Mouse (Mus musculus) heart, embryonic 15.5 days (tissue): Measurements from ENCODE around the gene Rgs9. TPM values are rescaled to one million over a fixed set of nuclear protein-coding genes. Genes with fewer than 3 reads are reported as not detected.

Experiments
- ATAC-seq: fragments of 200-750 bp; cut with Nextera tagmentation; replicated peaks from 2 replicates; pipeline ENCODE4 v1.8.0; 2017; ENCODE audit warnings: low read depth, moderate TSS enrichment; ENCODE audit not compliant: insufficient number of reproducible peaks, insufficient read depth, low FRiP score
- H3K27ac ChIP-seq: fragments of 300-500 bp; sonication (generic); 2 replicates; pipeline ENCODE4 v1.5.1; 2015; ENCODE audit warnings: mild to moderate bottlenecking, inconsistent platforms
- H3K27me3 ChIP-seq: fragments of 300-500 bp; sonication (generic); 2 replicates; pipeline ENCODE4 v1.6.1; 2015; ENCODE audit warnings: inconsistent platforms
- H3K36me3 ChIP-seq: fragments of 300-500 bp; sonication (generic); 2 replicates; pipeline ENCODE4 v1.6.1; 2015; ENCODE audit warnings: mild to moderate bottlenecking, inconsistent platforms
- H3K4me1 ChIP-seq: fragments of 300-500 bp; sonication (generic); replicated peaks from 2 replicates; pipeline ENCODE4 v1.6.1; 2015; ENCODE audit warnings: inconsistent platforms
- H3K4me2 ChIP-seq: fragments of 300-500 bp; sonication (generic); 2 replicates; pipeline ENCODE4 v1.6.1; 2015; ENCODE audit warnings: inconsistent platforms, mild to moderate bottlenecking, moderate library complexity
- H3K4me3 ChIP-seq: fragments of 300-500 bp; sonication (generic); 2 replicates; pipeline ENCODE4 v1.5.1; 2015; ENCODE audit warnings: mild to moderate bottlenecking, inconsistent platforms
- H3K9ac ChIP-seq: fragments of 300-500 bp; sonication (generic); 2 replicates; pipeline ENCODE4 v1.6.1; 2015; ENCODE audit warnings: mild to moderate bottlenecking, inconsistent platforms
- H3K9me3 ChIP-seq: fragments of 300-500 bp; sonication (generic); replicated peaks from 2 replicates; pipeline ENCODE4 v1.6.1; 2016; ENCODE audit warnings: inconsistent platforms
- WGBS: fragments of 180-500 bp; shearing (Covaris S2); methylation state at CpG from one replicate; pipeline ENCODE4 v1.1.7; 2015; ENCODE audit warnings: mixed read lengths; 5-methylcytosine and 5-hydroxymethylcytosine counted together
- polyA plus RNA-seq: library from polyadenylated mRNA; unstranded; fragments of >200 nt; fragmentation: Nextera tagmentation; extraction: Ambion mirVana; gene quantifications from 2 replicates; pipeline ENCODE4 v1.2.1, GENCODE M21; 2015

Gene Rgs9
- polyA plus RNA-seq, 1 experiment from 2014 or later = 0.59 TPM

GRCm38 (mm10) chr11:109199612-109200293, 98.2 kb downstream of the Rgs9 start:
- no peak overlapping the region for H3K9ac ChIP-seq
- H3K27ac ChIP-seq = no peak overlapping the region
- WGBS = 36% methylated on average over 8 of the region's 8 CpGs
- no peaks in the 10 kb centered on the region for H3K9me3 ChIP-seq
- H3K4me2 ChIP-seq = no peak overlapping the region
- no peaks in the 10 kb centered on the region for H3K36me3 ChIP-seq
- no peaks in the 10 kb centered on the region; the same call in 1 of the 2 replicates for H3K27me3 ChIP-seq
- no peaks in the 10 kb centered on the region; the same call in 1 of the 2 replicates for H3K4me1 ChIP-seq
- H3K4me3 ChIP-seq = no peak overlapping the region
- no peak for ATAC-seq

DNA sequence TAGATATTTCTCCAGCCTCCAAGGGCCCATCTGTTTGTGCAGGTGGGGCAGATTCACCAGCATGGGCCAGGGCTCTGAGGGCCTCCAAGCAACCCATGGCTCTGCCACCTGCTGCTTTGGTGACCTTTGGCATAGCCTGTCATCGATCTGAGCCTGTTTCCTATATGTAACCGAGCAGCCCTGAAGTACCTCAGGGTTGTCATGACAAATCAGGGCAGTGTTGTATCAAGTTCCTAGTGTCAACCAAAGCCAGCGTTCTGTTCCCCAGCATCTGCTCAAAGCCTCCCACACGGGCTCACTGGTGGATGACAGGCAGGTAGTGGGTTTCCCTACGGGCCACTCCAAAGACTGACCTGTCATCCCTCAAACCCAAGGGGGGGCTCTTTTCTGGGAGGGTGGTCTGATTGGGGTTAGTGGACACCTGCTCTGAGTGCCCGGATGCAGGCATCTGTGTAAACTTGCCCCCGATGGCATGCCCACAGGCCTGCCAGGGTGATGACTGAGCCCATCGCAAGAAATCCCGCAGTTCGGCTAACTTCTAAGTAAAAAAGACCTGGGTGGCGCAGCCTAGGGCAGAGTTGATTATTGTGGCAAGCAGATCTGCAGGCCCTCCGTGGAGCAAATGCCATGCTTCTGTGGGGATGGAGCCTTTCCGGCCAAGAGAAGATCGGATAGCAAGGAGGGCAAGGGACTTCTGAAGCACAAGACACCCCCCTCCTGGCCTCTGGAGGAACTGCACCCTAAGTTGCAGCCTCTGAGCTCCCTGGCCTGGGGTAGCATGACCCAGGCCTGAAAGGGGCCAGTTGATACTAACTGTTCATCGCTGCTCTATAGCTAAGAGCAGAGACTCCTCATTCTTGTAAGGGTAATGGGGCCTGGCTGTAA, 105.0 kb downstream of the Rgs9 start:
- no peak for ATAC-seq
- 0 out of 2 replicates have a peak, but pooled peaks cover 3% of the 10 kb centered on the region for H3K27me3 ChIP-seq
- H3K4me2 ChIP-seq = no peak overlapping the region
- H3K4me1 ChIP-seq = no peaks in the 10 kb centered on the region
- WGBS = 46% methylated on average over 15 of the region's 15 CpGs
- H3K9me3 ChIP-seq = no peaks in the 10 kb centered on the region
- H3K36me3 ChIP-seq = no peaks in the 10 kb centered on the region
- H3K4me3 ChIP-seq = no peak overlapping the region
- no peak overlapping the region for H3K27ac ChIP-seq
- no peak overlapping the region for H3K9ac ChIP-seq

- no peak overlapping the region for H3K4me2 ChIP-seq
- H3K27ac ChIP-seq = no peak overlapping the region
- H3K27me3 ChIP-seq = 0 out of 2 replicates have a peak, but pooled peaks cover 3% of the 10 kb centered on the region
- ATAC-seq = no peak
- WGBS = 87% methylated on average over 5 of the region's 5 CpGs
- no peaks in the 10 kb centered on the region for H3K36me3 ChIP-seq
- H3K4me1 ChIP-seq = no peaks in the 10 kb centered on the region
- H3K4me3 ChIP-seq = no peak overlapping the region
- no peaks in the 10 kb centered on the region for H3K9me3 ChIP-seq
- H3K9ac ChIP-seq = no peak overlapping the region
These were observed 109.7 kb downstream of the Rgs9 start for GRCm38 (mm10) chr11:109188235-109188634.

DNA sequence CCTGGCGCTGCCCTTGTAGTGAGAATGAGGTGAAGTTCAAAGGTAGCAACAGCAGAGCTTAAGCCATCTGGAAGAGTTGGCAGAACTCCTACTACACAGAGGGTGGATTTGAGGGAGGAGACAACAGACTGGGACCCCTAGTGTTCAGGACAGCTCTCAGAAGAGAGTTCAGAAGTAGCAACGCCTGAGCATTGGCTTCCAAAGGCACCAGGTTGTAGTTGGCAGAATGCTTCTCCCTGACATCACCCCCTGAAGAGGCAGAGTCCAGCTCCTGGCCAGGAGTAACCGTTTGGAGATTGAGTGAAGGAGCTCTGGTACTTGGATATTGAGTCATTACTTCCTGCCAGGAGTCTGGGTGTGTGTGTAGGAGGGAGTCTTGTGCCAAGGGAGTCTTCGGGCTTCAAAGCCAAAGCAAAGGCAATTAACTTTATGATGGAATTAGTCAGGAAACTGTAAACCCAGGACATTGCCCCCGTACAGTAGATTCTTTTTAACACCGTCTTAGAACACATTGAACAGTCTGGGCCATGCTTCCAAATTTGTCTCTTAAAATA, 110.2 kb downstream of the Rgs9 start:
- WGBS = 68% methylated on average over 6 of the region's 6 CpGs
- H3K9ac ChIP-seq = no peak overlapping the region
- H3K4me2 ChIP-seq = no peak overlapping the region
- no peak overlapping the region for H3K27ac ChIP-seq
- no peak overlapping the region for H3K4me3 ChIP-seq
- no peaks in the 10 kb centered on the region for H3K4me1 ChIP-seq
- 0 out of 2 replicates have a peak, but pooled peaks cover 3% of the 10 kb centered on the region for H3K27me3 ChIP-seq
- no peaks in the 10 kb centered on the region for H3K9me3 ChIP-seq
- no peak for ATAC-seq
- H3K36me3 ChIP-seq = no peaks in the 10 kb centered on the region

DNA sequence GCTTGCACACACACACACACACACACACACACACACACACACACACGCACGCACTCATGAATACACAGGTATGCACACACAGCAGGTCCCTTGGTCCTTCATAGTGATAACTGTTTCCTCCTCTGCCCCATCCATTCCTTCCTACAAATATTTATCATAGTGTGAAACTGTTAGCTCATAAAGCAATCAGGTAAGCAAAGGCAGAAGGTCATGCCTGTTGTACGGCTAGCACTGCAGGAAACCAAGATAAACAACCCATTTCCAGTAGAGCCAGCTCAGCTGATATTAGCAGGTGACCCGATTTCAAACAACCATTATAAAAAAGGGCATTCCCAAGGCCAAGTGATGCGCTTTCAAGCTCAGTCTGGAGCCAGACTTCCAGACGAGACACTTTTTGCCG, 116.8 kb downstream of the Rgs9 start:
- Histone ChIP-seq H3K4me3 (no peak overlapping the region), H3K36me3 (no peaks in the 10 kb centered on the region), H3K4me2 (no peak overlapping the region), H3K4me1 (0 out of 2 replicates have a peak, but pooled peaks cover 4% of the 10 kb centered on the region), H3K9me3 (no peaks in the 10 kb centered on the region), H3K27ac (no peak overlapping the region), H3K9ac (no peak overlapping the region), H3K27me3 (peaks cover 11% of the 10 kb centered on the region)
- ATAC-seq = no peak
- WGBS = 67% methylated on average over 7 of the region's 7 CpGs

DNA sequence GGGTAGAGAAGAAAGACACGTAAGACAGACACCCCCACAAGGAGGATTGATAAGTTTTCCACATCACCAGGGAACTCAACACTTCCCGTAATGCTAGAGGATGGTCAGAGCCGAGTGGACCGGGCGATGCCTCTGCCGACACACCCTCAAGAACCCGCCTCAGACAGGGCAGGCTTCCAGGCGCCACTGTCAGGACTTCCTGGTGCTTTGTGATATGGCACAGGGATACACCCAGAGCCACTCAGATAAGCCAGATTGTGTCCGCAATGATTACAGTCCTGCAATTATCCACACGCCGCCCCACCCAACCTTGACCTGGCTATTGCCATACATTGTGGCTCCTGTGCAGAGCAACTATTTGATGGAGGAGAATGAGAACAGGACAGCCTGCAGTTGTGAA, 117.6 kb downstream of the Rgs9 start:
- Histone ChIP-seq H3K9ac (no peak overlapping the region), H3K4me3 (no peak overlapping the region), H3K27ac (no peak overlapping the region), H3K27me3 (peaks cover 11% of the 10 kb centered on the region), H3K4me2 (no peak overlapping the region), H3K9me3 (no peaks in the 10 kb centered on the region), H3K4me1 (0 out of 2 replicates have a peak, but pooled peaks cover 4% of the 10 kb centered on the region), H3K36me3 (no peaks in the 10 kb centered on the region)
- 43% methylated on average over 11 of the region's 11 CpGs for WGBS
- no peak for ATAC-seq

DNA sequence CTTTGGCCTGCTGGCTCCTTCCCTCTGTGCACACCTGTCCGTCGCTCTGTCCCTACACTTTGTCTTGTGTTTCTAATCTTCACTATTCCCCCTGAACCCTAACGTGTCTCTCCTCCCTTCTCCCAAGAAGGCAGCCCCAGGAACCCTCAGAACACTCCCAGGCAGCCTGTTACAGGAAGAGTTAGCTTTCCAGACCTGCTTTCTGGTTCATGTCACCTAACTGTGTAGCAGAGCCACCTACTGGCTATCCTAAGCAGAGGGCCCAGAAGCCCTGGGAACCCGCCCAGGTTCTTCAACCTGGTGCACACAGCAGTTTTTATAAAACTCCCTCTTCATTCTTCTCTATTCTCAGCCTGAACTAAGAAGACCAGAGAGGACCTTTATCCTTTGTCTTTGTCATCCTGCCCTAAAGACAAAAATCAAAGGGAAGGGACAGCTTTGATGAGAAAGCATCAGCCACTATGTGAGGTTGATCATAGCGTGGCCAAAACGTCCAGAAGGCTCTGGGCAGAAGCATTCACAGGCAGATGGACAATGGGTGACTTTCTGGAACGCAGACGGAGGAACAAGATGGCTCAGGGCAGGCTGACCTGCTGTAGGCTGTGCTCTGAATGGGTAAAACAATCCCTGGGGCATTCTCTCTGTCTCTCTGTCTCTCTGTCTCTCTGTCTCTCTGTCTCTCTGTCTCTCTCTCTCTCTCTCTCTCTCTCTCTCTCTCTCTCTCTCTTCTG, 119.0 kb downstream of the Rgs9 start:
- Histone ChIP-seq H3K4me3 (no peak overlapping the region), H3K27me3 (peaks cover 11% of the 10 kb centered on the region), H3K27ac (no peak overlapping the region), H3K9ac (no peak overlapping the region), H3K36me3 (no peaks in the 10 kb centered on the region), H3K4me1 (0 out of 2 replicates have a peak, but pooled peaks cover 4% of the 10 kb centered on the region), H3K4me2 (no peak overlapping the region), H3K9me3 (no peaks in the 10 kb centered on the region)
- ATAC-seq = no peak
- WGBS = 50% methylated on average over 8 of the region's 8 CpGs

DNA sequence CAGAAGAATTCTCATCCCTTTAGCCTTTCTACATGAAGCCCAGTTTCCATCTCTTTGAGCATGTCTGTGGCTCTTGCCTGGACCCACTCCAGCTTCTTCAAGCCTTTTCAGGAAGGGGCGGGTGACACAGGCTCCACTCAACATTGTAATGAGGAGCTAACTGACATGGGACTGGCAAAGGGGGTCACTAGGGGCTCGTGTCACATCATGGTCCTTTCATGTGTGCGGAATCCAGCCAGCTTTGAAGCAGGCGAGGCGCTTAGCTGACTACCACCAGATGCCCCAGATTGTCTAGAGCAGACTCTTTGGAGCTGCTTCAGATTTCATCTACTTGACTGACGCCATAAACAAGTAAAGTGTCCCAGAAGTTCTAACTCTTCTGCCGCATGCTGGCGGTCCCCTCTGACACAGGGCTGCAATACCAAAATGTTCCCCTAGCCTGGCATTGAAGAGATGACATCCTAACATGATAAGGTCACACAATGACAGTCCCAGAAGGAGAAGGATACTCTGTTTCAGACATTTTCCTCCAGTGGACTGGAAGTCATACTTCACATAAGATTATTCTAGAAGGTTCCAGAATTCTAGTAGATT, 122.5 kb downstream of the Rgs9 start:
- 75% methylated on average over 8 of the region's 8 CpGs for WGBS
- H3K27ac ChIP-seq = no peak overlapping the region
- no peak for ATAC-seq
- H3K9me3 ChIP-seq = no peaks in the 10 kb centered on the region
- no peaks in the 10 kb centered on the region for H3K36me3 ChIP-seq
- 0 out of 2 replicates have a peak, but pooled peaks cover 4% of the 10 kb centered on the region for H3K4me1 ChIP-seq
- H3K27me3 ChIP-seq = peaks cover 11% of the 10 kb centered on the region
- no peak overlapping the region for H3K4me2 ChIP-seq
- H3K4me3 ChIP-seq = no peak overlapping the region
- H3K9ac ChIP-seq = no peak overlapping the region
